Mouse (Mus musculus): Measurements from ENCODE around the gene Phc2. TPM values are rescaled to one million over a fixed set of nuclear protein-coding genes. Genes with fewer than 3 reads are reported as not detected.
A peak's percentile ranks its signal among the peaks of the same experiment; 100 is the strongest.

Gene Phc2
- polyA plus RNA-seq, 1 experiment from 2014 or later = 14.6 TPM

GRCm38 (mm10) chr4:128613326-128613725, 41.2 kb upstream of the Phc2 start:
- H3K4me1 ChIP-seq (ENCODE audit: insufficient read depth) = peaks cover 28% of the 10 kb centered on the region
- DNase-seq (peak; percentile 56), ATAC-seq (no peak)
- H3K9ac ChIP-seq (replicated peaks) = no peak overlapping the region
- H3K4me2 ChIP-seq (ENCODE audit: low read depth, low read length) = no peak overlapping the region
- no peaks in the 10 kb centered on the region for H3K9me3 ChIP-seq (ENCODE audit: low read length)
- no peaks in the 10 kb centered on the region for H3K36me3 ChIP-seq (replicated peaks; ENCODE audit: insufficient read depth, low read length)
- WGBS (ENCODE audit: insufficient replicate concordance) = 24% methylated on average over 8 of the region's 8 CpGs
- H3K4me3 ChIP-seq (ENCODE audit: low read depth, low read length) = no peak overlapping the region
- no peak overlapping the region for H3K27ac ChIP-seq (ENCODE audit: low read depth)
- H3K27me3 ChIP-seq (ENCODE audit: insufficient read depth, low read length) = peaks cover 5% of the 10 kb centered on the region; the same call in 1 of the 2 replicates
- TF ChIP-seq CTCF (IDR thresholded peaks at IDR 0.05; ENCODE audit: low read depth) (peak; percentile 87), EP300 (IDR thresholded peaks at IDR 0.05; ENCODE audit: low read depth) (no peak)

- no peak for ATAC-seq
- 35% methylated on average over 14 of the region's 14 CpGs for WGBS (ENCODE audit: insufficient replicate concordance)
- no peak for DNase-seq
- Histone ChIP-seq H3K4me2 (ENCODE audit: low read depth, low read length) (peak overlapping the region; percentile 38; the same call in 1 of the 2 replicates), H3K27ac (ENCODE audit: low read depth) (no peak overlapping the region), H3K4me3 (ENCODE audit: low read depth, low read length) (0 out of 2 replicates have a peak overlapping the region, but pooled peaks have one; percentile 2), H3K4me1 (ENCODE audit: insufficient read depth) (peaks cover 18% of the 10 kb centered on the region), H3K27me3 (ENCODE audit: insufficient read depth, low read length) (peaks cover 5% of the 10 kb centered on the region; the same call in 1 of the 2 replicates), H3K36me3 (replicated peaks; ENCODE audit: insufficient read depth, low read length) (no peaks in the 10 kb centered on the region), H3K9ac (replicated peaks) (no peak overlapping the region), H3K9me3 (ENCODE audit: low read length) (no peaks in the 10 kb centered on the region)
- TF ChIP-seq CTCF (IDR thresholded peaks at IDR 0.05; ENCODE audit: low read depth) (no peak), EP300 (IDR thresholded peaks at IDR 0.05; ENCODE audit: low read depth) (no peak)
Observed at GRCm38 (mm10) chr4:128615761-128616160, 38.7 kb upstream of the Phc2 start.

- 24% methylated on average over 17 of the region's 17 CpGs for WGBS (ENCODE audit: insufficient replicate concordance)
- Histone ChIP-seq H3K9ac (replicated peaks) (no peak overlapping the region), H3K27ac (ENCODE audit: low read depth) (0 out of 2 replicates have a peak overlapping the region, but pooled peaks have one; percentile 29), H3K36me3 (replicated peaks; ENCODE audit: insufficient read depth, low read length) (no peaks in the 10 kb centered on the region), H3K4me2 (ENCODE audit: low read depth, low read length) (peak overlapping the region; percentile 42), H3K4me1 (ENCODE audit: insufficient read depth) (peaks cover 16% of the 10 kb centered on the region), H3K27me3 (ENCODE audit: insufficient read depth, low read length) (peaks cover 5% of the 10 kb centered on the region; the same call in 1 of the 2 replicates), H3K4me3 (ENCODE audit: low read depth, low read length) (0 out of 2 replicates have a peak overlapping the region, but pooled peaks have one; percentile 10), H3K9me3 (ENCODE audit: low read length) (no peaks in the 10 kb centered on the region)
- TF ChIP-seq EP300 (IDR thresholded peaks at IDR 0.05; ENCODE audit: low read depth) (no peak), CTCF (IDR thresholded peaks at IDR 0.05; ENCODE audit: low read depth) (no peak)
- DNase-seq (no peak), ATAC-seq (no peak)
Observed at GRCm38 (mm10) chr4:128617363-128618120, 37.0 kb upstream of the Phc2 start.

- Histone ChIP-seq H3K9ac (replicated peaks) (no peak within 1 kb of the TSS), H3K4me3 (ENCODE audit: low read depth, low read length) (0 out of 2 replicates have a peak within 1 kb of the TSS, but pooled peaks have one; percentile 10), H3K9me3 (ENCODE audit: low read length) (no peaks in the 10 kb centered on the region), H3K4me1 (ENCODE audit: insufficient read depth) (peaks cover 16% of the 10 kb centered on the region), H3K36me3 (replicated peaks; ENCODE audit: insufficient read depth, low read length) (no peaks in the 10 kb centered on the region), H3K4me2 (ENCODE audit: low read depth, low read length) (peak within 1 kb of the TSS; percentile 42), H3K27me3 (ENCODE audit: insufficient read depth, low read length) (peaks cover 5% of the 10 kb centered on the region; the same call in 1 of the 2 replicates), H3K27ac (ENCODE audit: low read depth) (peak within 1 kb of the TSS; percentile 29; the same call in 1 of the 2 replicates)
- WGBS (ENCODE audit: insufficient replicate concordance) = 29% methylated on average over 15 of the region's 15 CpGs
- DNase-seq (peak; percentile 33), ATAC-seq (peak; percentile 47)
- TF ChIP-seq EP300 (IDR thresholded peaks at IDR 0.05; ENCODE audit: low read depth) = no peak
- no peak for TF ChIP-seq CTCF (IDR thresholded peaks at IDR 0.05; ENCODE audit: low read depth)
Observed at GRCm38 (mm10) chr4:128618246-128618911, 36.1 kb upstream of the Phc2 start, which contains the start of gene Tlr12. Gene Tlr12 (minus strand): TSS chr4:128618619.

- Histone ChIP-seq H3K4me2 (ENCODE audit: low read depth, low read length) (peak overlapping the region; percentile 34; the same call in 1 of the 2 replicates), H3K9me3 (ENCODE audit: low read length) (no peaks in the 10 kb centered on the region), H3K4me1 (ENCODE audit: insufficient read depth) (peaks cover 16% of the 10 kb centered on the region), H3K27ac (ENCODE audit: low read depth) (peak overlapping the region; percentile 22; the same call in 1 of the 2 replicates), H3K27me3 (ENCODE audit: insufficient read depth, low read length) (peaks cover 5% of the 10 kb centered on the region; the same call in 1 of the 2 replicates), H3K36me3 (replicated peaks; ENCODE audit: insufficient read depth, low read length) (no peaks in the 10 kb centered on the region), H3K4me3 (ENCODE audit: low read depth, low read length) (no peak overlapping the region), H3K9ac (replicated peaks) (no peak overlapping the region)
- WGBS (ENCODE audit: insufficient replicate concordance) = 36% methylated on average over 2 of the region's 2 CpGs
- ATAC-seq (no peak), DNase-seq (no peak)
- TF ChIP-seq EP300 (IDR thresholded peaks at IDR 0.05; ENCODE audit: low read depth) = no peak
- no peak for TF ChIP-seq CTCF (IDR thresholded peaks at IDR 0.05; ENCODE audit: low read depth)
Observed at GRCm38 (mm10) chr4:128618963-128619362, 35.5 kb upstream of the Phc2 start.

- peaks cover 16% of the 10 kb centered on the region for H3K4me1 ChIP-seq (ENCODE audit: insufficient read depth)
- H3K36me3 ChIP-seq (replicated peaks; ENCODE audit: insufficient read depth, low read length) = no peaks in the 10 kb centered on the region
- H3K4me3 ChIP-seq (ENCODE audit: low read depth, low read length) = no peak overlapping the region
- WGBS (ENCODE audit: insufficient replicate concordance) = 58% methylated on average over 6 of the region's 6 CpGs
- ATAC-seq (peak; percentile 70), DNase-seq (no peak)
- H3K9me3 ChIP-seq (ENCODE audit: low read length) = no peaks in the 10 kb centered on the region
- TF ChIP-seq EP300 (IDR thresholded peaks at IDR 0.05; ENCODE audit: low read depth) (peak; percentile 21; the same call in 1 of the 2 replicates), CTCF (IDR thresholded peaks at IDR 0.05; ENCODE audit: low read depth) (no peak)
- H3K4me2 ChIP-seq (ENCODE audit: low read depth, low read length) = no peak overlapping the region
- H3K9ac ChIP-seq (replicated peaks) = no peak overlapping the region
- no peak overlapping the region for H3K27ac ChIP-seq (ENCODE audit: low read depth)
- H3K27me3 ChIP-seq (ENCODE audit: insufficient read depth, low read length) = peaks cover 5% of the 10 kb centered on the region; the same call in 1 of the 2 replicates
Observed at GRCm38 (mm10) chr4:128620572-128620971, 33.9 kb upstream of the Phc2 start.
